Mouse (Mus musculus): Measurements from ENCODE around the gene Fgfr3. TPM values are rescaled to one million over a fixed set of nuclear protein-coding genes. Genes with fewer than 3 reads are reported as not detected.

The Fgfr3 gene
- total RNA-seq (2015): 0.30 TPM in 1 of 2 replicates, not detected in the other
- not detected in 2 replicates for total RNA-seq (2017)

GRCm38 (mm10) chr5:33721541-33722265 is at the start of gene Fgfr3:
TSS of gene Fgfr3 (plus strand) at chr5:33721674.
- no peak for ATAC-seq (ENCODE audit: poor library complexity, severe bottlenecking)

GRCm38 (mm10) chr5:33674439-33674838 is 47.0 kb upstream of the Fgfr3 start:
- no peak for ATAC-seq (ENCODE audit: poor library complexity, severe bottlenecking)

- ATAC-seq (ENCODE audit: poor library complexity, severe bottlenecking): no peak
These were observed 45.5 kb upstream of the Fgfr3 start for GRCm38 (mm10) chr5:33675964-33676363.

GRCm38 (mm10) chr5:33678244-33678643 is 43.2 kb upstream of the Fgfr3 start:
- ATAC-seq (ENCODE audit: poor library complexity, severe bottlenecking): no peak

- ATAC-seq (ENCODE audit: poor library complexity, severe bottlenecking): no peak
These were observed 40.4 kb upstream of the Fgfr3 start for GRCm38 (mm10) chr5:33681044-33681443.

GRCm38 (mm10) chr5:33681611-33682388 is 39.7 kb upstream of the Fgfr3 start:
- 0 out of 2 replicates have a peak, but pooled peaks have one; percentile 24 for ATAC-seq (ENCODE audit: poor library complexity, severe bottlenecking)

- no peak for ATAC-seq (ENCODE audit: poor library complexity, severe bottlenecking)
These were observed 38.5 kb upstream of the Fgfr3 start for GRCm38 (mm10) chr5:33682963-33683362.

GRCm38 (mm10) chr5:33683897-33684652 is 37.4 kb upstream of the Fgfr3 start:
- ATAC-seq (ENCODE audit: poor library complexity, severe bottlenecking): no peak

GRCm38 (mm10) chr5:33684932-33685331 is 36.5 kb upstream of the Fgfr3 start:
- ATAC-seq (ENCODE audit: poor library complexity, severe bottlenecking): no peak

GRCm38 (mm10) chr5:33687142-33687541 is 34.3 kb upstream of the Fgfr3 start:
- no peak for ATAC-seq (ENCODE audit: poor library complexity, severe bottlenecking)

GRCm38 (mm10) chr5:33688278-33689220 is 32.9 kb upstream of the Fgfr3 start:
- ATAC-seq (ENCODE audit: poor library complexity, severe bottlenecking): no peak

GRCm38 (mm10) chr5:33689221-33689844 is 32.1 kb upstream of the Fgfr3 start:
- no peak for ATAC-seq (ENCODE audit: poor library complexity, severe bottlenecking)

GRCm38 (mm10) chr5:33689852-33690645 is 31.4 kb upstream of the Fgfr3 start:
- no peak for ATAC-seq (ENCODE audit: poor library complexity, severe bottlenecking)

GRCm38 (mm10) chr5:33692393-33692792 is 29.1 kb upstream of the Fgfr3 start:
- no peak for ATAC-seq (ENCODE audit: poor library complexity, severe bottlenecking)

- no peak for ATAC-seq (ENCODE audit: poor library complexity, severe bottlenecking)
These were observed 27.0 kb upstream of the Fgfr3 start for GRCm38 (mm10) chr5:33694461-33694847.

- no peak for ATAC-seq (ENCODE audit: poor library complexity, severe bottlenecking)
These were observed 26.4 kb upstream of the Fgfr3 start for GRCm38 (mm10) chr5:33694848-33695717.

- no peak for ATAC-seq (ENCODE audit: poor library complexity, severe bottlenecking)
These were observed 25.8 kb upstream of the Fgfr3 start for GRCm38 (mm10) chr5:33695718-33696121.

GRCm38 (mm10) chr5:33696430-33696829 is 25.0 kb upstream of the Fgfr3 start:
- ATAC-seq (ENCODE audit: poor library complexity, severe bottlenecking): no peak
